Mouse (Mus musculus): ENCODE results near the gene Sars2. TPM values are rescaled to one million over a fixed set of nuclear protein-coding genes. Genes with fewer than 3 reads are reported as not detected.

Sars2 gene
- polyA plus RNA-seq, 1 experiment from 2014 or later, result 32.8 TPM

- Histone ChIP-seq H3K27ac (ENCODE audit: low read length) (no peak overlapping the region), H3K4me3 (ENCODE audit: low read length) (no peak overlapping the region), H3K4me1 (ENCODE audit: insufficient read depth, low read length) (peaks cover 13% of the 10 kb centered on the region), H3K9me3 (ENCODE audit: low read length) (no peaks in the 10 kb centered on the region), H3K9ac (replicated peaks; ENCODE audit: low read length) (no peak overlapping the region), H3K4me2 (replicated peaks; ENCODE audit: low read depth, low read length) (no peak overlapping the region), H3K36me3 (ENCODE audit: insufficient read depth, low read length) (no peaks in the 10 kb centered on the region; the same call in 1 of the 2 replicates), H3K27me3 (ENCODE audit: insufficient read depth, low read length) (no peaks in the 10 kb centered on the region)
- no peak for ATAC-seq (ENCODE audit: low FRiP score, low TSS enrichment)
- WGBS, result 92% methylated on average over 9 of the region's 9 CpGs
Observed at GRCm38 (mm10) chr7:28769414-28769958, 27.7 kb downstream of the Sars2 start.

DNA sequence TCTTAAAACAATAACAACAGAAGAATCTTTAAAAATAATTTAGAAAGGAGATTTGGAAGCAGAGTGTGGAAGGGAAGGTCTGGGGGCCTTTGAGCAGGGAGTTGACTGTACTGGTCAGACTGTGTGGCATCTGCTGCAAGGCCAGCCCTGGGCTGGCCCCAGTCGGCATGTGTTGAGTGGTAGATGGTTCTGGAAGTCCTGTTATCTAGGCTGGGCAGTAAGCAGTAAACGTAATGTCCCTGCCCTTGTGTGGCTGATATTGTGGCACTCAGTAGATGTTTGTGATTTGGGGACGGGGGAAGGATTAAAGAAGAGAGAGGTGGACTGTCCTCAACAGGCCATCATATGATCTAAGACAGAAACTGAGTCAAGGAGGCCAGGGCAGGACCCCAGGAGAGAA, 28.5 kb downstream of the Sars2 start:
- no peak overlapping the region for H3K4me3 ChIP-seq (ENCODE audit: low read length)
- ATAC-seq (ENCODE audit: low FRiP score, low TSS enrichment), result no peak
- no peaks in the 10 kb centered on the region; the same call in 1 of the 2 replicates for H3K36me3 ChIP-seq (ENCODE audit: insufficient read depth, low read length)
- 93% methylated on average over 3 of the region's 3 CpGs for WGBS
- H3K4me2 ChIP-seq (replicated peaks; ENCODE audit: low read depth, low read length), result no peak overlapping the region
- no peaks in the 10 kb centered on the region for H3K27me3 ChIP-seq (ENCODE audit: insufficient read depth, low read length)
- H3K9me3 ChIP-seq (ENCODE audit: low read length), result no peaks in the 10 kb centered on the region
- H3K4me1 ChIP-seq (ENCODE audit: insufficient read depth, low read length), result peaks cover 13% of the 10 kb centered on the region
- H3K27ac ChIP-seq (ENCODE audit: low read length), result no peak overlapping the region
- no peak overlapping the region for H3K9ac ChIP-seq (replicated peaks; ENCODE audit: low read length)

GRCm38 (mm10) chr7:28771867-28772266, 30.1 kb downstream of the Sars2 start:
- ATAC-seq (ENCODE audit: low FRiP score, low TSS enrichment), result no peak
- 92% methylated on average over 11 of the region's 11 CpGs for WGBS
- no peak overlapping the region for H3K4me2 ChIP-seq (replicated peaks; ENCODE audit: low read depth, low read length)
- H3K4me3 ChIP-seq (ENCODE audit: low read length), result no peak overlapping the region
- no peak overlapping the region for H3K27ac ChIP-seq (ENCODE audit: low read length)
- no peaks in the 10 kb centered on the region for H3K9me3 ChIP-seq (ENCODE audit: low read length)
- H3K4me1 ChIP-seq (ENCODE audit: insufficient read depth, low read length), result peaks cover 7% of the 10 kb centered on the region
- H3K36me3 ChIP-seq (ENCODE audit: insufficient read depth, low read length), result no peaks in the 10 kb centered on the region; the same call in 1 of the 2 replicates
- H3K27me3 ChIP-seq (ENCODE audit: insufficient read depth, low read length), result no peaks in the 10 kb centered on the region
- H3K9ac ChIP-seq (replicated peaks; ENCODE audit: low read length), result no peak overlapping the region

GRCm38 (mm10) chr7:28773163-28773562, 31.4 kb downstream of the Sars2 start:
- H3K36me3 ChIP-seq (ENCODE audit: insufficient read depth, low read length), result no peaks in the 10 kb centered on the region; the same call in 1 of the 2 replicates
- H3K4me3 ChIP-seq (ENCODE audit: low read length), result no peak overlapping the region
- no peaks in the 10 kb centered on the region for H3K27me3 ChIP-seq (ENCODE audit: insufficient read depth, low read length)
- no peak overlapping the region for H3K4me2 ChIP-seq (replicated peaks; ENCODE audit: low read depth, low read length)
- H3K9me3 ChIP-seq (ENCODE audit: low read length), result no peaks in the 10 kb centered on the region
- no peak overlapping the region for H3K27ac ChIP-seq (ENCODE audit: low read length)
- WGBS, result 52% methylated on average over 3 of the region's 3 CpGs
- H3K9ac ChIP-seq (replicated peaks; ENCODE audit: low read length), result no peak overlapping the region
- H3K4me1 ChIP-seq (ENCODE audit: insufficient read depth, low read length), result no peaks in the 10 kb centered on the region
- no peak for ATAC-seq (ENCODE audit: low FRiP score, low TSS enrichment)

GRCm38 (mm10) chr7:28774164-28774563, 32.4 kb downstream of the Sars2 start:
- Histone ChIP-seq H3K36me3 (ENCODE audit: insufficient read depth, low read length) (no peaks in the 10 kb centered on the region; the same call in 1 of the 2 replicates), H3K4me2 (replicated peaks; ENCODE audit: low read depth, low read length) (no peak overlapping the region), H3K9ac (replicated peaks; ENCODE audit: low read length) (no peak overlapping the region), H3K27ac (ENCODE audit: low read length) (no peak overlapping the region), H3K4me3 (ENCODE audit: low read length) (no peak overlapping the region), H3K4me1 (ENCODE audit: insufficient read depth, low read length) (no peaks in the 10 kb centered on the region), H3K9me3 (ENCODE audit: low read length) (no peaks in the 10 kb centered on the region), H3K27me3 (ENCODE audit: insufficient read depth, low read length) (no peaks in the 10 kb centered on the region)
- WGBS, result 63% methylated on average over 12 of the region's 12 CpGs
- no peak for ATAC-seq (ENCODE audit: low FRiP score, low TSS enrichment)

GRCm38 (mm10) chr7:28775129-28775528, 33.3 kb downstream of the Sars2 start:
- Histone ChIP-seq H3K4me1 (ENCODE audit: insufficient read depth, low read length) (no peaks in the 10 kb centered on the region), H3K4me2 (replicated peaks; ENCODE audit: low read depth, low read length) (no peak overlapping the region), H3K36me3 (ENCODE audit: insufficient read depth, low read length) (no peaks in the 10 kb centered on the region; the same call in 1 of the 2 replicates), H3K4me3 (ENCODE audit: low read length) (no peak overlapping the region), H3K27me3 (ENCODE audit: insufficient read depth, low read length) (no peaks in the 10 kb centered on the region), H3K9me3 (ENCODE audit: low read length) (no peaks in the 10 kb centered on the region), H3K27ac (ENCODE audit: low read length) (no peak overlapping the region), H3K9ac (replicated peaks; ENCODE audit: low read length) (no peak overlapping the region)
- ATAC-seq (ENCODE audit: low FRiP score, low TSS enrichment), result no peak
- 91% methylated on average over 7 of the region's 7 CpGs for WGBS

GRCm38 (mm10) chr7:28778825-28779224, 37.0 kb downstream of the Sars2 start:
- ATAC-seq (ENCODE audit: low FRiP score, low TSS enrichment), result no peak
- H3K27me3 ChIP-seq (ENCODE audit: insufficient read depth, low read length), result no peaks in the 10 kb centered on the region
- H3K4me3 ChIP-seq (ENCODE audit: low read length), result no peak overlapping the region
- H3K9ac ChIP-seq (replicated peaks; ENCODE audit: low read length), result no peak overlapping the region
- no peak overlapping the region for H3K4me2 ChIP-seq (replicated peaks; ENCODE audit: low read depth, low read length)
- 0 out of 2 replicates have a peak, but pooled peaks cover 3% of the 10 kb centered on the region for H3K4me1 ChIP-seq (ENCODE audit: insufficient read depth, low read length)
- no peak overlapping the region for H3K27ac ChIP-seq (ENCODE audit: low read length)
- whole genome bisulfite sequencing, result 85% methylated on average over 9 of the region's 9 CpGs
- H3K9me3 ChIP-seq (ENCODE audit: low read length), result no peaks in the 10 kb centered on the region
- no peaks in the 10 kb centered on the region for H3K36me3 ChIP-seq (ENCODE audit: insufficient read depth, low read length)

DNA sequence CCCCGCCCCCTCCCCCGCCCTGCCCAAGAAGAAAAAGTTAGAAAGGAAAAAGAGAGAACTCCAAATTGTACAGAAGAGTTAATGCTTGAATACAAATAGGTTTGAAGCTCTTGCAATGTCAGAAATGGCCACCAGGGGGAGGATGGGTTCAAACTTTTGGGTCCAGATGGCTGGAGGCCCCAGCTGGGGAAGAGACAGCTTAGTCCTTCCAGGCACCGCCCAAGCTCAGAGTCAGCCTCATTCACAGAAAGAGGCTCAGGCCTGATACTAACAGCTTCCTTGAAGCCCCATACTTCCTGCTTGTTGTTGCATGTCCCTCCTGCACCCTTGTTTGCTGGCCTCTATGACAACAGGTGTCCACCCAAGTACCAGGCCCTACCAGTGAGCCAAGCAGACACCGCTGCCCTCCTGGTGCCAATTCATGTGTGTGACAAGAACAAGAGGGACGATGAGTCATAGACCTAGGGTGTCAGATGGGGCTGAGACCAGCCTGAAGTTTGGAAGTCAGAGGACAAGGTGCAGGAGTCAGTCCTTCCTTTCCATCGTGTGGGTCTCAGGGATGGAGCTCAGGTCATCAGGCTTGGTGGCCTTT, 38.4 kb downstream of the Sars2 start:
- peak; percentile 77 for ATAC-seq (ENCODE audit: low FRiP score, low TSS enrichment)
- no peaks in the 10 kb centered on the region for H3K9me3 ChIP-seq (ENCODE audit: low read length)
- H3K27ac ChIP-seq (ENCODE audit: low read length), result no peak overlapping the region

DNA sequence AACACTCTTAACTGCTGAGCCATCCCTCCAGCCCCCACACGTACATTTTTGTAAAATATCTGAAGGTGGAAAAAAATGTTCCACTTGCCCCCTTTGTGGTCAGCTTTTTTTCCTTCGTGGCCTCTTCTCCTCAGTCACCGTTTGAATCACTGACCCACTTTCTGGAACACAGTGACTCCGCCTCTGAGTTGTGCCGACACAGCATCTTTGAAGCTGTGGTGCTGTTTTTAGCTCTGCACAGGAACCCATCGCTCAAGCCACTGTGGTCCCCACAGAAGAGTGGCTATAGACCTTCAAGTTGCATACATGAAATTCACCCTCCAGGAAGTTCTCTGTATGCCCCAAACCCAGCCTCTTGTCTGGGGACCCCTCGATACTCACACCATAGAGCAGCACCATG, 39.1 kb downstream of the Sars2 start:
- Histone ChIP-seq H3K9ac (replicated peaks; ENCODE audit: low read length) (no peak overlapping the region), H3K9me3 (ENCODE audit: low read length) (no peaks in the 10 kb centered on the region), H3K4me3 (ENCODE audit: low read length) (no peak overlapping the region), H3K27me3 (ENCODE audit: insufficient read depth, low read length) (no peaks in the 10 kb centered on the region), H3K27ac (ENCODE audit: low read length) (no peak overlapping the region), H3K4me2 (replicated peaks; ENCODE audit: low read depth, low read length) (no peak overlapping the region), H3K36me3 (ENCODE audit: insufficient read depth, low read length) (no peaks in the 10 kb centered on the region), H3K4me1 (ENCODE audit: insufficient read depth, low read length) (0 out of 2 replicates have a peak, but pooled peaks cover 3% of the 10 kb centered on the region)
- 68% methylated on average over 7 of the region's 7 CpGs for WGBS
- no peak for ATAC-seq (ENCODE audit: low FRiP score, low TSS enrichment)

More for the DNA sequence above, 38.4 kb downstream of the Sars2 start:
- Histone ChIP-seq H3K4me1 (ENCODE audit: insufficient read depth, low read length) (0 out of 2 replicates have a peak, but pooled peaks cover 3% of the 10 kb centered on the region), H3K36me3 (ENCODE audit: insufficient read depth, low read length) (no peaks in the 10 kb centered on the region), H3K4me3 (ENCODE audit: low read length) (no peak overlapping the region), H3K9ac (replicated peaks; ENCODE audit: low read length) (no peak overlapping the region), H3K4me2 (replicated peaks; ENCODE audit: low read depth, low read length) (no peak overlapping the region), H3K27me3 (ENCODE audit: insufficient read depth, low read length) (no peaks in the 10 kb centered on the region)
- 46% methylated on average over 6 of the region's 6 CpGs for WGBS

- H3K27me3 ChIP-seq (ENCODE audit: insufficient read depth, low read length), result no peaks in the 10 kb centered on the region
- no peak for ATAC-seq (ENCODE audit: low FRiP score, low TSS enrichment)
- H3K9me3 ChIP-seq (ENCODE audit: low read length), result no peaks in the 10 kb centered on the region
- no peak overlapping the region for H3K9ac ChIP-seq (replicated peaks; ENCODE audit: low read length)
- H3K36me3 ChIP-seq (ENCODE audit: insufficient read depth, low read length), result peaks cover 3% of the 10 kb centered on the region; the same call in 1 of the 2 replicates
- WGBS, result 93% methylated on average over 8 of the region's 8 CpGs
- H3K4me3 ChIP-seq (ENCODE audit: low read length), result no peak overlapping the region
- H3K27ac ChIP-seq (ENCODE audit: low read length), result no peak overlapping the region
- H3K4me1 ChIP-seq (ENCODE audit: insufficient read depth, low read length), result 0 out of 2 replicates have a peak, but pooled peaks cover 3% of the 10 kb centered on the region
- no peak overlapping the region for H3K4me2 ChIP-seq (replicated peaks; ENCODE audit: low read depth, low read length)
Observed at GRCm38 (mm10) chr7:28781261-28781663, 39.5 kb downstream of the Sars2 start.

All from kidney, embryonic 16.5 days (tissue).